Mouse (Mus musculus) ES-E14 (cell line): ENCODE results near the gene Lsm11. TPM values are rescaled to one million over a fixed set of nuclear protein-coding genes. Genes with fewer than 3 reads are reported as not detected.

Source experiments
- DNase-seq: peaks from one replicate; pipeline ENCODE4 v3.0.0-alpha.2; 2013; ENCODE audit warnings: low read depth, low spot score
- H3K27ac ChIP-seq: 2 replicates; pipeline ENCODE4 v1.5.1; 2012; ENCODE audit warnings: low read depth, mild to moderate bottlenecking, low read length, moderate library complexity, mixed read lengths; ENCODE audit not compliant: poor library complexity, insufficient read depth, severe bottlenecking
- H3K36me3 ChIP-seq: 2 replicates; pipeline ENCODE4 v1.6.1; 2012; ENCODE audit warnings: mild to moderate bottlenecking, low read length, moderate library complexity, mixed read lengths; ENCODE audit not compliant: control insufficient read depth, poor library complexity, insufficient read depth, severe bottlenecking
- H3K4me1 ChIP-seq, 2 experiments: fragments of 150-350 bp in 1 of 2; sonication (generic) in 1 of 2; 2 replicates each; pipeline ENCODE4 v1.6.1; 2012; ENCODE audit warnings: low read length in 2 of 2, mild to moderate bottlenecking in 1 of 2, mixed read lengths in 1 of 2; ENCODE audit not compliant: control insufficient read depth in 2 of 2, insufficient read depth in 2 of 2, poor library complexity in 1 of 2
- H3K4me3 ChIP-seq, 2 experiments: fragments of 150-350 bp in 1 of 2; sonication (generic) in 1 of 2; 2 replicates each; pipeline ENCODE4 v1.5.1; 2012; ENCODE audit warnings: low read length in 2 of 2, low read depth in 1 of 2, mild to moderate bottlenecking in 1 of 2, mixed read lengths in 1 of 2; ENCODE audit not compliant: insufficient read depth in 1 of 2, poor library complexity in 1 of 2, severe bottlenecking in 1 of 2
- H3K9ac ChIP-seq: 2 replicates; pipeline ENCODE4 v1.6.1; 2012; ENCODE audit warnings: low read depth, mild to moderate bottlenecking, low read length, mixed read lengths; ENCODE audit not compliant: poor library complexity, insufficient read depth, severe bottlenecking
- H3K9me3 ChIP-seq: fragments of 150-350 bp; sonication (generic); 2 replicates; pipeline ENCODE4 v1.6.1; 2012; ENCODE audit warnings: low read depth, mild to moderate bottlenecking, low read length; ENCODE audit not compliant: control insufficient read depth, insufficient read depth
- CHD2 ChIP-seq: IDR thresholded peaks from 2 replicates; pipeline ENCODE4 v1.6.1; 2014; ENCODE audit warnings: mild to moderate bottlenecking, low read depth, low read length, inconsistent platforms
- HCFC1 ChIP-seq: IDR thresholded peaks from 2 replicates; pipeline ENCODE4 v1.6.1; 2012; ENCODE audit warnings: low read length, inconsistent platforms, borderline replicate concordance; ENCODE audit not compliant: insufficient read depth
- MAFK ChIP-seq: IDR thresholded peaks from 2 replicates; pipeline ENCODE4 v1.6.1; 2014; ENCODE audit warnings: mild to moderate bottlenecking, low read depth, low read length, inconsistent platforms; ENCODE audit not compliant: insufficient read depth
- ZC3H11A ChIP-seq: IDR thresholded peaks from 2 replicates; pipeline ENCODE4 v1.6.1; 2012; ENCODE audit warnings: low read depth, mild to moderate bottlenecking, inconsistent platforms, low read length, borderline replicate concordance
- ZNF384 ChIP-seq: IDR thresholded peaks from 2 replicates; pipeline ENCODE4 v1.6.1; 2012; ENCODE audit warnings: low read depth, low read length, inconsistent platforms
- in situ Hi-C, 2 experiments: fragments of 600-800 bp; cut with MboI; formaldehyde crosslinking; loops; one replicate each; pipeline ENCODE4 v1.15.1; 2025; ENCODE audit warnings: low sequenced_read_pairs in 2 of 2, inconsistent platforms in 1 of 2; ENCODE audit not compliant: unreplicated experiment in 2 of 2
- total RNA-seq: library from RNA; depleted of rRNA; stranded (reverse); fragments of 300-350 nt; gene quantifications from 2 replicates; pipeline ENCODE4 v1.2.3, GENCODE M21; 2012

Lsm11 gene
- total RNA-seq, 1 experiment: 7.9 TPM

DNA sequence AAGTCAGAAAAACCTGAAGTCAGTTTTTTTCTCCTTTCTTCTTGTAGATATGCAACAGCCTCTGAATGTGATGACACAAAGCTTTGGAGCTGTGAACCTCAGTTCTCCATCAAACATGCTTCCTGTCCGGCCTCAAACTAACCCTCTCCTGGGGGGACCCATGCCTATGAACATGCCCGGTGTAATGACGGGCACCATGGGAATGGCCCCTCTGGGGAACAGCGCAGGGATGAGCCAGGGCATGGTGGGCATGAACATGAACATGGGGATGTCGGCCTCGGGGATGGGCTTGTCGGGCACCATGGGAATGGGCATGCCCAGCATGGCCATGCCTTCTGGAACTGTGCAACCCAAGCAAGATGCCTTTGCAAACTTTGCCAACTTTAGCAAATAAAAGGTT is 35.8 kb downstream of the Lsm11 start:
- DNase-seq: no peak
- Histone ChIP-seq H3K4me1 (no peaks in the 10 kb centered on the region), H3K36me3 (peaks cover 29% of the 10 kb centered on the region), H3K9me3 (no peaks in the 10 kb centered on the region), H3K27ac (no peak overlapping the region), H3K9ac (no peak overlapping the region), H3K4me3 (no peak overlapping the region)
- in situ Hi-C loops: no loop called here
- TF ChIP-seq ZC3H11A (no peak), MAFK (no peak), ZNF384 (no peak), CHD2 (no peak), HCFC1 (no peak)

DNA sequence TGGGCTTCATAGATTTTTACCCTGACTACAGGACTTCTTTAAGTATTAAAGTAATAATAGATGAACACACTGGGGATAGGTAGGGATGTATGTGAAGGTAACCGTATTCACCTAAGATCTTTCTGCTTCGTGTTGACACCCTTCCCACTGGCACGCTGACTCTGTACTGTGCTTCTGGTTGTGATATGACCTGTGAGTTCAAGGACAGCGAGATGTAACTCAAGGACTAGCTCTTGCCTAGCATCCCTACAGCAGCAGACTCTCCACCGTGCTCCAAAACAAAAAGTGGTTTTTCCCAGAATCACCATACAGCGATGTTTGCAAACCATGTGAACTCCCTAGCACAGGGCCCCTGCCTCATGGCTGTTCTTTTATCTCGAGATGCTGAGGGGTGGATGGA is 36.7 kb downstream of the Lsm11 start:
- DNase-seq: no peak
- in situ Hi-C loops: no loop called here

DNA sequence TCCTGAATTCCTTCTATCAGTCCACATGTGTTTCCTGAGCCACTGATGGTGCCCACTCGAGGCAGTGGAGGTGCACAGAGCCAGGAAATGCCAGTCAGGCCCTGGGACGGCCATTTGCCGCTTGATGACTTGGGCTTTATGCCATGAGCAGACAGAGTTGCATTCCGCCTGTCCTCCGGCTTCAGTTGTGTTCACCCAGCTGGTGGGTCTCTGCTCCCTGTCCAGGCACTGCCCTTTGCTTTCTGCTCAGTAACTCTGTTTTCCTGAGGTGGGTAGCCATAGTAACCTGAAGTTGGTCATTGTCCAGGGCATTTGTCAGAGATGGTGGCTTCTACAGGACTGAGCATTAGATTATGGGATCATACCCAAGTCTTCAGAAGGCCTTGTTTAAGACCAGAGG is 37.4 kb downstream of the Lsm11 start:
- no peak for DNase-seq
- Histone ChIP-seq H3K4me1 (no peaks in the 10 kb centered on the region), H3K9me3 (no peaks in the 10 kb centered on the region), H3K4me3 (no peak overlapping the region), H3K9ac (no peak overlapping the region), H3K36me3 (peaks cover 31% of the 10 kb centered on the region), H3K27ac (no peak overlapping the region)
- in situ Hi-C loops: no loop called here
- TF ChIP-seq CHD2 (no peak), HCFC1 (no peak), ZNF384 (no peak), ZC3H11A (no peak), MAFK (no peak)

More for the DNA sequence above, 36.7 kb downstream of the Lsm11 start:
- H3K4me3 ChIP-seq: no peak overlapping the region
- peaks cover 31% of the 10 kb centered on the region for H3K36me3 ChIP-seq
- H3K9ac ChIP-seq: no peak overlapping the region
- H3K27ac ChIP-seq: no peak overlapping the region
- H3K9me3 ChIP-seq: no peaks in the 10 kb centered on the region
- TF ChIP-seq ZNF384 (no peak), HCFC1 (no peak), MAFK (no peak), ZC3H11A (no peak)
- H3K4me1 ChIP-seq: no peaks in the 10 kb centered on the region

DNA sequence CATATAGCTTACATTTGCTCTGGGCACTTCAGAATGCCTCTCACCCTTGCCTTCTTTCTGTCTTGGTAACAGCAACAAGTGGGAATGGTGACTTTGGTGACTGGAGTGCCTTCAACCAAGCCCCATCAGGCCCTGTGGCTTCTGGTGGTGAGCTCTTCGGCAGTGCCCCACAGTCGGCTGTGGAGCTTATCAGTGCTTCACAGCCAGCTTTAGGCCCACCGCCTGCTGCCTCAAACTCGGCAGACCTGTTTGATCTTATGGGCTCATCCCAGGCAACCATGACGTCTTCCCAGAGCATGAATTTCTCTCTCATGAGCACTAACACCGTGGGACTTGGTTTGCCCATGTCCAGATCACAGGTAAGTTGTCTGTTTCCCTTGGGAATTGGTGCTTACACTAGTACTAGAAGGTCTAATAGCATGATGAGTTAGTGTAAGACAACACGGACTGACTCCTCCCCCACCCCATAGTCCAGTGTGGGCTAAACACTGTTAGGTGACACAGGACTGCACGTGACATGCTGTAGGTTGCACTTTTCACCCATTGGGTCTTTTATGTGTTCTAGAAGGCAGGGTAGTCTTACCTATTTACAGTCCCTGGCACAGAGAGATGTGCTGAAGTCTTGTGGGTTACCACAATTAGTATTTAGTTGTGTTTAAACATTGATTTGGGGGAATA is 38.5 kb downstream of the Lsm11 start:
- H3K36me3 ChIP-seq: peaks cover 25% of the 10 kb centered on the region
- H3K4me1 ChIP-seq: no peaks in the 10 kb centered on the region
- H3K9me3 ChIP-seq: no peaks in the 10 kb centered on the region
- H3K9ac ChIP-seq: no peak overlapping the region
- in situ Hi-C loops: no loop called here
- TF ChIP-seq ZNF384: no peak
- no peak overlapping the region for H3K27ac ChIP-seq
- DNase-seq: no peak
- H3K4me3 ChIP-seq: no peak overlapping the region

DNA sequence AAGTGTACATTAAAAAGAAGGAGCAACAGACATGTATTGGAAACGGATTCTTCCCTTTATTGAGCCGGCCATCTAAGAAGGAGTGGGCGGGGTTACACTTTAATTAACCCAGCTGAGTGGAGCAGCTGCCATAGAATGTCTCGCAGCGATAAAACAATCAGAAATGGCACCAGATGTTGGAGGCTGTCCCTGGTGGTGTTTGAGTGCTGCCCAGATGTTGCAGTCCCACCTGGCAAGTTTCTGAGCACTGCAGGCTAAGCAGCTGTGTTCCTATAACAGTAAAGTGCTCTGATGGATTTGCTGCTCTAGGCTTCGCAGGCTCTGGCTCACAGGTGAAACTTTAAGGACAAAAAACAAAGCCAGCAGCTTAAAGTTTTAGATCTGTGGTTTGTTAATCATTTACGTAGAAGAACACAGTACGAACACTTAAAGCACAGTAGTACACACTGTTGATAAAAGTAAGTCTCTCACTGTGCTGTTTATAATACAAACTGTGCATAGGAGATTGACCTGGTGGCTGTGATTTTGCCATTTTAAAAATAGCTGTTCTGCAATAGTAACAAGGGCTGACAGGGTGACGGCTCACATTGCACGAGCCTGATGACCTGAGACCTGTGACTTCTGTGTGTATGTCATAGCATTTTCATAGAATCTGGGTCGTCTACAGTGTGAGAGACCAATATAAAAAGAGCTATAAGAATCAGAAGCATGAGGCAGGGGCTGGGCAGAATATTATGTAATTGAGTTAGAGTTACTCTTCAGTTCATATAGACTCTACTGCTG is 44.3 kb downstream of the Lsm11 start:
- DNase-seq: no peak
- in situ Hi-C loops: no loop called here
- Histone ChIP-seq H3K27ac (no peak overlapping the region), H3K36me3 (peaks cover 9% of the 10 kb centered on the region), H3K9ac (no peak overlapping the region), H3K4me3 (no peak overlapping the region), H3K4me1 (0 out of 4 replicates have a peak, but pooled peaks cover 0 to 2% of the 10 kb centered on the region in 2 experiments), H3K9me3 (no peaks in the 10 kb centered on the region)
- TF ChIP-seq ZNF384: no peak
- no peak for TF ChIP-seq ZC3H11A
- TF ChIP-seq HCFC1: no peak
- no peak for TF ChIP-seq MAFK
- TF ChIP-seq CHD2: no peak
